Mouse (Mus musculus) spleen, embryonic (tissue): ENCODE measurements around the gene Slc8b1.

Source experiments
- CTCF ChIA-PET: fragments of 350-600 bp; sonication (Branson Sonifier 250); formaldehyde crosslinking; loops from one replicate; lab custom pipeline; 2022; lab: Charles Lee

Gene Slc8b1

GRCm38 (mm10) chr5:120525737-120526136, 14.8 kb downstream of the Slc8b1 start:
- CTCF ChIA-PET = interaction anchor here (0.7 to 1.2 kb wide), 2 partner anchors 79 to 90 kb away, joined by 3 to 6 read pairs; no protein-coding TSS in a partner anchor

- CTCF ChIA-PET = interaction anchor here (1.2 to 1.4 kb wide), 2 partner anchors 48 to 79 kb away, joined by 4 to 6 read pairs; no protein-coding TSS in a partner anchor
Measured at GRCm38 (mm10) chr5:120526311-120526710, 15.3 kb downstream of the Slc8b1 start.

GRCm38 (mm10) chr5:120527296-120527964, 16.5 kb downstream of the Slc8b1 start:
- CTCF ChIA-PET = interaction anchor here (1.4 kb wide), 1 partner anchor 47 kb away, joined by 4 read pairs; no protein-coding TSS in a partner anchor

- CTCF ChIA-PET = no interaction called here
Measured at GRCm38 (mm10) chr5:120531631-120532030, 20.7 kb downstream of the Slc8b1 start.

- CTCF ChIA-PET = no interaction called here
Measured at GRCm38 (mm10) chr5:120534071-120534685, 23.2 kb downstream of the Slc8b1 start.

- CTCF ChIA-PET = interaction anchor here (0.6 kb wide), 2 partner anchors 11 to 21 kb away, joined by 3 to 5 read pairs; no protein-coding TSS in a partner anchor
Measured at GRCm38 (mm10) chr5:120534686-120535075, 23.7 kb downstream of the Slc8b1 start.

GRCm38 (mm10) chr5:120536046-120536445, 25.1 kb downstream of the Slc8b1 start:
- CTCF ChIA-PET = no interaction called here

GRCm38 (mm10) chr5:120536632-120537031, 25.7 kb downstream of the Slc8b1 start:
- CTCF ChIA-PET = interaction anchor here (0.7 kb wide), 1 partner anchor 206 kb away, joined by 16 read pairs; no protein-coding TSS in a partner anchor

GRCm38 (mm10) chr5:120548236-120548850, 37.4 kb downstream of the Slc8b1 start:
- CTCF ChIA-PET = no interaction called here

GRCm38 (mm10) chr5:120550137-120550536, 39.2 kb downstream of the Slc8b1 start:
- CTCF ChIA-PET = no interaction called here

GRCm38 (mm10) chr5:120550673-120551072, 39.7 kb downstream of the Slc8b1 start:
- CTCF ChIA-PET = no interaction called here

GRCm38 (mm10) chr5:120555871-120556270, 44.9 kb downstream of the Slc8b1 start:
- CTCF ChIA-PET = no interaction called here

- CTCF ChIA-PET = interaction anchor here (0.5 kb wide), 1 partner anchor 201 kb away, joined by 6 read pairs; no protein-coding TSS in a partner anchor
Measured at GRCm38 (mm10) chr5:120558041-120558440, 47.1 kb downstream of the Slc8b1 start.

GRCm38 (mm10) chr5:120558762-120559161, 47.8 kb downstream of the Slc8b1 start:
- CTCF ChIA-PET = no interaction called here

GRCm38 (mm10) chr5:120560129-120560615, 49.2 kb downstream of the Slc8b1 start:
- CTCF ChIA-PET = interaction anchor here (0.7 kb wide), 1 partner anchor 73 kb away, joined by 3 read pairs; no protein-coding TSS in a partner anchor

- CTCF ChIA-PET = interaction anchor here (0.7 kb wide), 1 partner anchor 74 kb away, joined by 3 read pairs; no protein-coding TSS in a partner anchor
Measured at GRCm38 (mm10) chr5:120560616-120561311, 49.8 kb downstream of the Slc8b1 start.

- CTCF ChIA-PET = interaction anchor here (0.8 kb wide), 1 partner anchor 42 kb away, joined by 4 read pairs; no protein-coding TSS in a partner anchor
Measured at GRCm38 (mm10) chr5:120562956-120563913, 52.3 kb downstream of the Slc8b1 start.

GRCm38 (mm10) chr5:120563914-120564311, 52.9 kb downstream of the Slc8b1 start:
- CTCF ChIA-PET = no interaction called here

GRCm38 (mm10) chr5:120565171-120565905, 54.4 kb downstream of the Slc8b1 start:
- CTCF ChIA-PET = interaction anchor here (1.0 kb wide), 1 partner anchor 15 kb away, joined by 4 read pairs; no protein-coding TSS in a partner anchor
